Mouse (Mus musculus): Measurements from ENCODE around the gene Cenpj. TPM values are rescaled to one million over a fixed set of nuclear protein-coding genes. Genes with fewer than 3 reads are reported as not detected.

The Cenpj gene
- polyA plus RNA-seq (2015; fragmentation: Nextera tagmentation; extraction: Ambion mirVana) = 2.9 and 3.1 TPM in 2 replicates

DNA sequence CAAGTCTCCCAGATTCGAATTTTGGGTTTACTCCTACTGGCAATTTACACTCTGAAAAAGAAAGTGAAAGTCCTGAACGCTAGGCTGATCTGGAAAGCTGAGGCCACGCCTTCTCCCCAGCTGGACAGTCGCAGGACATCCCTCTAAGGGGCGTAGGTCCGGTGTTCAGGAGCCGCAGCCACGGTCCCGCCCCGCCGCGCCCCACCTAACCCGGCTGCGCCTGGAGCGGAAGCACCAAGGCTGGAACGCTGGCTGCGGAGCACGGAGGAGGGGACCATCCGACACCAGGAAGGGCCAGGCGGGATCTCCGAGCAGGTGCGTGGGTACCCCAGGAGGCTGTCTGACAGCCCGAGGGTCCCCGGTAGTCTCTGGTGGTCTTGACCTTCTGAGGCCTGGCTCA is at the start of gene Cenpj, which contains the start of gene Parp4:
Gene Cenpj, minus strand, starts transcription at position 10 of the 400 bp plus-strand sequence.
Gene Parp4, plus strand, starts transcription at position 204 of the 400 bp plus-strand sequence.

Other genes starting within 250 kb of the Cenpj start
- not detected in 2 replicates for gene Atp12a, start 210.4 kb downstream of the Cenpj start, polyA plus RNA-seq (2015; fragmentation: Nextera tagmentation; extraction: Ambion mirVana)
- 0.54 and 0.72 TPM in 2 replicates for gene Rnf17, start 172.8 kb downstream of the Cenpj start, polyA plus RNA-seq (2015; fragmentation: Nextera tagmentation; extraction: Ambion mirVana)
- gene Parp4, start 194 bp upstream of the Cenpj start, polyA plus RNA-seq (2015; fragmentation: Nextera tagmentation; extraction: Ambion mirVana) = 6.2 and 6.7 TPM in 2 replicates
- gene Mphosph8, start 92.8 kb upstream of the Cenpj start, polyA plus RNA-seq (2015; fragmentation: Nextera tagmentation; extraction: Ambion mirVana) = 19.8 and 21.2 TPM in 2 replicates
- 9.8 and 10.2 TPM in 2 replicates for gene Pspc1, start 202.9 kb upstream of the Cenpj start, polyA plus RNA-seq (2015; fragmentation: Nextera tagmentation; extraction: Ambion mirVana)
- 17.7 and 18.0 TPM in 2 replicates for gene Zmym5, start 236.3 kb upstream of the Cenpj start, polyA plus RNA-seq (2015; fragmentation: Nextera tagmentation; extraction: Ambion mirVana)